Mouse (Mus musculus) thymus, postnatal 10 days (tissue): ENCODE results near the gene Wfs1.

ENCODE experiments used
- DNase-seq, 2 experiments: peaks; one replicate each; pipeline ENCODE4 v3.0.0; 2021; ENCODE audit warnings: low spot score in 2 of 2

Gene Wfs1

DNA sequence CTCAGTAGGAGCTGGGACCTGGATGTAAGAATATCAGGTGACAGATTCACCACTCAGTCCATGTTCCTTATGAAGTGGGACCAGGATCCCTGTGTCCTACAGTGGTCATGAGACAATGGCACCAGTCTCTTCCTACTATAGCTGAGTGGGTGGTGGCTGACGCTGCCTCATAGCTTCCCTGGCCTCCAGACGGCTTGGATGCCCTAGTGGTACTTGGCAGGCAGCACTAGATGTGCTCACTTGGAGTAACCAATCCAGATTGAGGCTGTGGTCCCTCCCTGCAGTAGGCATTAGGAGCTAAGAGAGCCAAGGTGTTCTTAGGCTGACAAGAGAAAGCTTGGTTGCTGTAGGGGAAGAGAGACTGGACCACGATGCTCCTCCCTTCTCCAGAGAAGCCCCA lies 59.6 kb downstream of the Wfs1 start:
- DNase-seq: no peak

DNA sequence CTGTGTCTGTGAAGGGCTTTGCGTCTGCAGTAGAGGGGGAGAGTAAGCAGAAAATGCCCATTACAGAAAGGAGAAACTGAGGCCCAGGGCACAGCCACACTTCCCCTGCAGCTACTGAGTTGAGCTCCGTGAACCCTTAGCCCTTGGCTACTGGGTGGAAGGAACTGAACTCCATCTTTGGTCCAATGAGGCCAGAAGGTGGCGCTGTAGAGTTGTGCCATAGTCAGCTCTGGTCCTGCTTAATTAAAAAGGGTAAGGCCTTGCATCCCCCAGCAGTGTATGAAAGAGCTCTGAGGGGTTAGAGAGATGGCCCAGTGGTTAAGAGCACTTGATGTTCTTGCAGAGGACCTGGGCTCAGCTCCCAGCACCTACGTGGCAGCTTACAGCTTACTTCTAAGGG lies 60.3 kb downstream of the Wfs1 start:
- DNase-seq: peak in 1 of 2 experiments; percentile 40

DNA sequence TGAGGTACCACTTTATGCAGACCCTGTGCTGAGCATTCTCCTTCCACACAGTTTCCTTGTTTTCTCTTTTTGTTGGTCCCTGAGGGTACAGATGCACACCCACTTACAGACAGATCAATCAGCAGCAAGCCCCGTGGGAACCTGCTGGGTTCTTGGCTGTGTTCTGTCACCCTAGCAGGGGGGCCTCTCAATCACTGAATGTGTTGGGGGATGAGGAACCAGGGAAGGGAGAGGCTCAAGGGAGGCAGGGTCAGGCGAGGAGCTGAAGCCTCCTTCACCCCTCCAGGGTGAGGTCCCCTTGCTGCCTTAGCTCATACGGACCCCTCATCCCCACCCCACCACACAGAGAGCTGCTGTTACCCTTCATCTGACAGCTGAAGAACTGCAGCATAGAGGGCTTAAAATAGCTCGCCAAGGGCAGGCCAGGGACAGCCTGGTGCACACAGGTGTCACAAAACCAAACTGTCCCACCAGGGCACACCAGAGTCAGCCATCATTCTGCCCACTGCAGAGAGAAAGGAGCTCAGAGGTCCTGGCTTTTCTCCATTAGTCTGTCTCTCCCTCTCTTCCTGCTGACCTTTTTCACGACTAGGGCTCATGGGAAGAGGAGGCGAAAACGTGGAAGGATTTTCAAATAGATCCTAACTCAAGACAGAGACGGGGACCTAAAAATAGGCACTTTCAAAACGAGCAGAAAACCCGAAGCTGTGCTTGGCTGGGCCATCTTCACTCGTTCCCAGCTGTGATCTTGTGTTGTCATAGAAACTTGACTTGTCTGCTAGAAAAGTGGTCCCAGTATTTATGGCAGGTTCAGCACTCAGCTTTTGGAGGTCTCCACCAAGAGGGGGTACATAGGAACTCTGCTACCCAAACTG lies 64.9 kb downstream of the Wfs1 start:
- no peak for DNase-seq

DNA sequence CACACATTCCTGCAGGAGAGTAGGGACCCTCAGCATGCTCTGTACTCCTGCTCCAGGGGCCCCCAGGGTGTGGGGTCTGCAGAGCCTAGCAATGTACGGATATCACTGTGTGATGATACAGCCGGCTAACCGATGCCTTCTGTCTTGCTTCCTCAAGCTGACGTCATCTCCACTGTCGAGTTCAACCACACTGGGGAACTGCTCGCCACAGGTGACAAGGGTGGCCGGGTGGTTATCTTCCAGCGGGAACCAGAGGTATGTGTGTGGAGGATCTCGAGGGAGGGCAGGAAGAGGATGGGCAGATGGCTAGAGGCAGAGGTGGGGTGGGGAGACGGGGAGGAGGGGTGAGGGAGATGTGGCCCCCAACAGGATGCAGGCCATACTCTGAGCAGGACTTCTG lies 66.2 kb downstream of the Wfs1 start:
- no peak for DNase-seq

DNA sequence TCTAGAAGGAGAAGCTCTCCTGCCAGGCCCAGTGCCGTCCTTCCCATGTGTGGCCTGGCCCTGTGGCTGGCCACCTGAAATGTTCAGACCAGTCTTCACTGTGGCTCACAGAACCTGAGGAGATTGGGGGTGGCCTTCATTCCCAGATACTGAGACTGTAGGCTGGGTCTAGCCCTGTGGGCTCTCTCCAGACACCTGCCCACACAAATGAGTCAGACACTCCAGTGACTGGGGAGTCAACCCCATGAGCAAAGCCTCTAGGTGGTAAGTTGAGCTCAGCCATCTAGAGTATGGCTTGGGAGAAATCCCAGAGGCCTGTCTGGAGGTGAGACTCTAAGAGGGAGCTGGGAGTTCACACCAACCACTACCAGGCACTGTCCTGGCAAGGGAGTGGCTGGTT lies 67.1 kb downstream of the Wfs1 start:
- DNase-seq: no peak

DNA sequence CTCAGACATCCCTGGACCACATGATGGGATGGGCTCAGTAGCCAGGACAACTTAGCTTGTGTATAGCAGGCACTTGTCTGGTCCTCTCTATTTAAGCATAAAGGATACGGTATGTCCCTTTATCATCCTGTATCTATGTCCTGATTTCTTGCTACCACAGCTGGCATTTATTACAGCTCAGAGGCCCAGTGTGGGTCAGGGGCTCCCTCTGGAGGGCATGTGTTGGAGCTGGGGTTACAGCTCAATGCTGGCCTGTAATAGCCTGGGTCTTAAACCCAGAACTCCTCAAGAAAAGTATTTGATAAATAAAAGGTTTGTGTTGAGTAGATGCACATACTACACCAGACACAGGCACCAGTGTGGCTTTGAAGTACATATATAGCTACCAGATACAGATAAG lies 68.9 kb downstream of the Wfs1 start:
- DNase-seq: no peak

DNA sequence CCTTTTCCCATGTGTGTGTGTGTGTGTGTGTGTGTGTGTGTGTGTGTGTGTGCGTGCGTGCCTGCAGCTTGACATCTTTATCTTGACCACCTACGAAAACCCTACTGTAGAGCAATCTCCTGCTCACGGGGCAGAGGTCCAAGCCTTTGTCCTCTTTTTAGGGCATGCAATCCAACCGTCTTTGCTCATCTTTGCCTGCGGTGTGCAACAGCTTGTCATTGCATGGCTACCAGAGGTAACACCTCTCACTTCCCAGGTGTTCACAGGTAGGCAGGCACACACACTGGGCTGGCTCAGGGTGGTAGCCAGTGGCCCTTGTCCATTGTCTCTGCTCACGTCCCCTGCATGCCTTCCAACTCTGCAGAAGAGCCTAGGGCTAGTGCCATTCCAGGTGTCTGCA lies 71.0 kb downstream of the Wfs1 start:
- no peak for DNase-seq

DNA sequence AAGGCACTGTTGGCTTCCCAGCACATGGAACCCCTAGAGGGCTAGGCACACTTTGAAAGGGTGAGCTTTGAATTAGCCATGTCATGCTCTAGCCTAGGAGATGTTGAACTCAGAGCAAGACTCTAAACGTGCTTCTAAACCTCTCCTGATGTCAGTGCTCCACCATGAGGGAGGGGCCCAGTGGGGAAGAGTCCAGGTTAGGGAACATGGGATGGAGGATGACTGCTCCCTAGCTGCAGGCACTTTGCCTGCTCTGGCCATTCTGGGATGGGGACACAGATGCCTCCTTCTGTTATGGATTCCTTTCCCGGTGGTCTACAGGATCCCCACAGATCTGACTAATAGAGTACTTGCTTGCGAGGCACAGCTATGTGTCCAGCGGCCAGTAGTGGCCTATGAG lies 71.8 kb downstream of the Wfs1 start:
- DNase-seq: no peak

DNA sequence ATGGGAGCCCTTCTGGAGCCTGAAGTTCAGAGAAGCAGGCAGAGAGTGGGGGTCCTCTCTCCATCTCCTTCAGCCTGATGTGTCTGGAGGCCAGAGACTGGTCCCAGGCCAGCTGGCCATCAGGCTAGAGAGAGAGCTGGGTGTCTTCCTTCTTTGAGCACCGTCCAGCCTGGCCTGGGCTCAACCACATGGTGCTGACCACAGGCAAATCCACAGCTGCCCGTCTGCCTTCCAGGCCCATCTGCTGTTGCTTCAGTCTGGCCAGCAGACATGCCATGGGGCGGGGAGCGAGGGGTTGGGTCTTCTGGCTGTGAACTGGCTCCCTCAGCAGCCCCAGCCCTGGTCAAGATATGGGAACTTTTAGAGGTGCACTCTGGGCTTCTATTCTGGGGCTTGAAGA lies 72.4 kb downstream of the Wfs1 start:
- DNase-seq: no peak
